In the genomic region with DNA sequence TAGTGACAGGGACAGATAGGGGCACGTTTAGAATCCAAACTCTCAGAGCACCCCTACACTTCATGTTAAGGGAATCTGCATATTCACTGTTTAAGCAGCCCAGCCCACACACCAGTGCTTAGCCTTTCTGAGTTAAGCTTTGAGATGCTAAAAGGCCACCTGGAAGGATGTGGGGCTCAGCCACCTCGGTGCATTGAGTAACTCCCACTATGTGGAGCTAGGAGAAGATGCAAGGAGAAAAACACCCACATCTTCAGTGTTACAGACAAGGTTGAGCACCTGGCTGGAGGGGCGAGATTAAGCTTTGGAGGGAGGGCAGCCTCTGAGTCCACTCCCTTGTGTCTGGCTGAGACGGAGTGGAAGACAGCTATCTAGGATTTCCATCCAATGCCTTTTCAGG, we compare ENCODE assay signal across 18 mouse cellular contexts.
"Had no signal": no experiment of that assay in that cellular context is flagged by ENCODE, and none has a peak within 500 bp of the region (broad histone marks: within the 10 kb centered on the region; RNA-seq: fewer than 3 reads in every experiment).

No protein-coding gene starts in this region.

- H3K9me3 ChIP-seq: midbrain, embryonic 10.5 days; midbrain, embryonic 12.5 days; neural tube, embryonic 13.5 days; neural tube, embryonic 15.5 days had no signal

- H3K27me3 ChIP-seq: midbrain, embryonic 12.5 days; neural tube, embryonic 13.5 days; neural tube, embryonic 15.5 days had no signal

- H3K4me3 ChIP-seq: midbrain, embryonic 10.5 days; midbrain, embryonic 12.5 days; myocyte; neural tube, embryonic 13.5 days; neural tube, embryonic 15.5 days had no signal

- DNase-seq: lung, adult 18-20 months; lung, embryonic 14.5 days; lung, postnatal 10 days; lung, postnatal 4 days; midbrain, embryonic 14.5 days; retina, postnatal 1 day; right cerebral cortex, adult 18-20 months; right cerebral cortex, postnatal 25 days; right cerebral cortex, postnatal 4 days; spleen, adult 18-20 months; thymus, adult 2 months; thymus, postnatal 14 days; thymus, postnatal 36 days had no signal

- H3K4me1 ChIP-seq: midbrain, embryonic 10.5 days; midbrain, embryonic 12.5 days had no signal

- H3K36me3 ChIP-seq: midbrain, embryonic 10.5 days; midbrain, embryonic 12.5 days; neural tube, embryonic 13.5 days; neural tube, embryonic 15.5 days had no signal

- H3K27ac ChIP-seq: midbrain, embryonic 10.5 days; midbrain, embryonic 12.5 days; neural tube, embryonic 13.5 days; neural tube, embryonic 15.5 days had no signal

- H3K9ac ChIP-seq: lung, embryonic 14.5 days; midbrain, embryonic 12.5 days; neural tube, embryonic 13.5 days; neural tube, embryonic 15.5 days had no signal
